Mouse (Mus musculus) hindbrain, embryonic 13.5 days (tissue): Measurements from ENCODE around the gene Ankrd33b. TPM values are rescaled to one million over a fixed set of nuclear protein-coding genes. Genes with fewer than 3 reads are reported as not detected.

Source experiments
- ATAC-seq: fragments of 200-750 bp; cut with Nextera tagmentation; 2 replicates; pipeline ENCODE4 v1.8.0; 2017; ENCODE audit warnings: moderate TSS enrichment; ENCODE audit not compliant: low FRiP score
- H3K27ac ChIP-seq: fragments of 300-500 bp; sonication (generic); 2 replicates; pipeline ENCODE4 v1.5.1; 2015; ENCODE audit warnings: inconsistent platforms, mild to moderate bottlenecking, moderate library complexity
- H3K27me3 ChIP-seq: fragments of 300-500 bp; sonication (generic); 2 replicates; pipeline ENCODE4 v1.6.1; 2015; ENCODE audit warnings: mild to moderate bottlenecking, inconsistent platforms
- H3K36me3 ChIP-seq: fragments of 300-500 bp; sonication (generic); 2 replicates; pipeline ENCODE4 v1.6.1; 2015; ENCODE audit warnings: mild to moderate bottlenecking, inconsistent platforms
- H3K4me1 ChIP-seq: fragments of 300-500 bp; sonication (generic); replicated peaks from 2 replicates; pipeline ENCODE4 v1.6.1; 2015; ENCODE audit warnings: inconsistent platforms
- H3K4me2 ChIP-seq: fragments of 300-500 bp; sonication (generic); 2 replicates; pipeline ENCODE4 v1.6.1; 2015; ENCODE audit warnings: inconsistent platforms, mild to moderate bottlenecking, moderate library complexity
- H3K4me3 ChIP-seq: fragments of 300-500 bp; sonication (generic); 2 replicates; pipeline ENCODE4 v1.5.1; 2015; ENCODE audit warnings: mild to moderate bottlenecking, inconsistent platforms
- H3K9ac ChIP-seq: fragments of 300-500 bp; sonication (generic); 2 replicates; pipeline ENCODE4 v1.6.1; 2015; ENCODE audit warnings: mild to moderate bottlenecking, inconsistent platforms
- H3K9me3 ChIP-seq: fragments of 300-500 bp; sonication (generic); 2 replicates; pipeline ENCODE4 v1.6.1; 2016; ENCODE audit warnings: inconsistent platforms
- WGBS: fragments of 180-500 bp; shearing (Covaris S2); methylation state at CpG from one replicate; pipeline ENCODE4 v1.1.7; 2015; 5-methylcytosine and 5-hydroxymethylcytosine counted together
- polyA plus RNA-seq: library from polyadenylated mRNA; unstranded; fragments of >200 nt; fragmentation: Nextera tagmentation; extraction: Ambion mirVana; gene quantifications from 2 replicates; pipeline ENCODE4 v1.2.1, GENCODE M21; 2015

Gene Ankrd33b
- polyA plus RNA-seq, 1 experiment from 2014 or later: 1.5 TPM

- no peak for ATAC-seq
- Histone ChIP-seq H3K4me3 (no peak overlapping the region), H3K27me3 (no peaks in the 10 kb centered on the region), H3K27ac (no peak overlapping the region), H3K9ac (no peak overlapping the region), H3K9me3 (no peaks in the 10 kb centered on the region), H3K36me3 (no peaks in the 10 kb centered on the region), H3K4me2 (no peak overlapping the region), H3K4me1 (peaks cover 14% of the 10 kb centered on the region)
- 74% methylated on average over 16 of the region's 16 CpGs for WGBS
These were observed 114.8 kb downstream of the Ankrd33b start for GRCm38 (mm10) chr15:31252590-31253311.

GRCm38 (mm10) chr15:31251189-31251588 lies 116.3 kb downstream of the Ankrd33b start:
- no peaks in the 10 kb centered on the region for H3K9me3 ChIP-seq
- no peak overlapping the region for H3K4me2 ChIP-seq
- peaks cover 22% of the 10 kb centered on the region for H3K4me1 ChIP-seq
- no peak overlapping the region for H3K4me3 ChIP-seq
- peak; percentile 7; the same call in 1 of the 2 replicates for ATAC-seq
- no peaks in the 10 kb centered on the region for H3K36me3 ChIP-seq
- WGBS: 91% methylated on average over 6 of the region's 6 CpGs
- no peak overlapping the region; the same call in 1 of the 2 replicates for H3K27ac ChIP-seq
- H3K9ac ChIP-seq: no peak overlapping the region
- H3K27me3 ChIP-seq: no peaks in the 10 kb centered on the region

GRCm38 (mm10) chr15:31250676-31251075 lies 116.8 kb downstream of the Ankrd33b start:
- H3K27me3 ChIP-seq: no peaks in the 10 kb centered on the region
- WGBS: 53% methylated on average over 3 of the region's 3 CpGs
- H3K4me3 ChIP-seq: no peak overlapping the region
- H3K36me3 ChIP-seq: no peaks in the 10 kb centered on the region
- ATAC-seq: peak; percentile 56; the same call in 1 of the 2 replicates
- no peak overlapping the region; the same call in none of the 2 replicates for H3K27ac ChIP-seq
- peaks cover 22% of the 10 kb centered on the region for H3K4me1 ChIP-seq
- H3K4me2 ChIP-seq: no peak overlapping the region
- H3K9ac ChIP-seq: no peak overlapping the region
- H3K9me3 ChIP-seq: no peaks in the 10 kb centered on the region

- no peak overlapping the region for H3K4me3 ChIP-seq
- peaks cover 22% of the 10 kb centered on the region for H3K4me1 ChIP-seq
- H3K9me3 ChIP-seq: no peaks in the 10 kb centered on the region
- WGBS: 80% methylated on average over 2 of the region's 2 CpGs
- no peak overlapping the region for H3K27ac ChIP-seq
- H3K9ac ChIP-seq: no peak overlapping the region
- no peak for ATAC-seq
- H3K27me3 ChIP-seq: no peaks in the 10 kb centered on the region
- no peak overlapping the region for H3K4me2 ChIP-seq
- H3K36me3 ChIP-seq: no peaks in the 10 kb centered on the region
These were observed 117.5 kb downstream of the Ankrd33b start for GRCm38 (mm10) chr15:31250027-31250426.

- no peak overlapping the region for H3K4me3 ChIP-seq
- no peak overlapping the region for H3K9ac ChIP-seq
- no peaks in the 10 kb centered on the region for H3K27me3 ChIP-seq
These were observed 118.6 kb downstream of the Ankrd33b start for GRCm38 (mm10) chr15:31248882-31249281.

GRCm38 (mm10) chr15:31247035-31247434 lies 120.5 kb downstream of the Ankrd33b start:
- Histone ChIP-seq H3K27ac (no peak overlapping the region), H3K9ac (no peak overlapping the region), H3K27me3 (no peaks in the 10 kb centered on the region), H3K4me3 (no peak overlapping the region), H3K4me2 (no peak overlapping the region), H3K36me3 (peaks cover 2% of the 10 kb centered on the region), H3K9me3 (0 out of 2 replicates have a peak, but pooled peaks cover 2% of the 10 kb centered on the region), H3K4me1 (peaks cover 19% of the 10 kb centered on the region)
- 45% methylated on average over 9 of the region's 9 CpGs for WGBS
- 0 out of 2 replicates have a peak, but pooled peaks have one; percentile 14 for ATAC-seq

More at GRCm38 (mm10) chr15:31248882-31249281, 118.6 kb downstream of the Ankrd33b start:
- 76% methylated on average over 7 of the region's 7 CpGs for WGBS
- Histone ChIP-seq H3K9me3 (no peaks in the 10 kb centered on the region), H3K4me2 (no peak overlapping the region), H3K4me1 (peaks cover 20% of the 10 kb centered on the region), H3K27ac (no peak overlapping the region), H3K36me3 (no peaks in the 10 kb centered on the region)
- no peak for ATAC-seq

GRCm38 (mm10) chr15:31245934-31246333 lies 121.6 kb downstream of the Ankrd33b start:
- WGBS: 84% methylated on average over 9 of the region's 9 CpGs
- Histone ChIP-seq H3K9me3 (peaks cover 6% of the 10 kb centered on the region), H3K9ac (no peak overlapping the region), H3K4me1 (peaks cover 19% of the 10 kb centered on the region), H3K4me2 (no peak overlapping the region), H3K4me3 (no peak overlapping the region), H3K27me3 (no peaks in the 10 kb centered on the region), H3K27ac (no peak overlapping the region), H3K36me3 (peaks cover 7% of the 10 kb centered on the region)
- no peak for ATAC-seq

GRCm38 (mm10) chr15:31244696-31245445 lies 122.7 kb downstream of the Ankrd33b start:
- Histone ChIP-seq H3K4me3 (no peak overlapping the region), H3K9me3 (peaks cover 6% of the 10 kb centered on the region)
- ATAC-seq: no peak

GRCm38 (mm10) chr15:31243260-31243659 lies 124.3 kb downstream of the Ankrd33b start:
- WGBS: 78% methylated on average over 10 of the region's 10 CpGs
- no peak overlapping the region for H3K4me3 ChIP-seq
- no peak overlapping the region for H3K4me2 ChIP-seq
- H3K27ac ChIP-seq: no peak overlapping the region
- H3K4me1 ChIP-seq: peaks cover 13% of the 10 kb centered on the region
- H3K9ac ChIP-seq: no peak overlapping the region
- peaks cover 6% of the 10 kb centered on the region for H3K9me3 ChIP-seq
- peaks cover 7% of the 10 kb centered on the region for H3K36me3 ChIP-seq
- H3K27me3 ChIP-seq: no peaks in the 10 kb centered on the region
- ATAC-seq: no peak

More at GRCm38 (mm10) chr15:31244696-31245445, 122.7 kb downstream of the Ankrd33b start:
- peaks cover 13% of the 10 kb centered on the region for H3K4me1 ChIP-seq
- no peak overlapping the region for H3K27ac ChIP-seq
- no peak overlapping the region for H3K9ac ChIP-seq
- 93% methylated on average over 17 of the region's 17 CpGs for WGBS
- no peaks in the 10 kb centered on the region for H3K27me3 ChIP-seq
- H3K4me2 ChIP-seq: no peak overlapping the region
- H3K36me3 ChIP-seq: peaks cover 7% of the 10 kb centered on the region

Other genes starting within 250 kb of the Ankrd33b start
- gene Dap, start 143.4 kb downstream of the Ankrd33b start, polyA plus RNA-seq: 35.1 and 35.2 TPM in 2 replicates
- gene Ropn1l, start 86.0 kb upstream of the Ankrd33b start, polyA plus RNA-seq: 1.4 and 2.5 TPM in 2 replicates
- 68.2 and 69.6 TPM in 2 replicates for gene March6, start 163.3 kb upstream of the Ankrd33b start, polyA plus RNA-seq
- 5.9 and 6.1 TPM in 2 replicates for gene Cmbl, start 197.7 kb upstream of the Ankrd33b start, polyA plus RNA-seq
- 509 and 525 TPM in 2 replicates for gene Cct5, start 234.1 kb upstream of the Ankrd33b start, polyA plus RNA-seq
- 11.2 and 11.5 TPM in 2 replicates for gene Fam173b, start 234.1 kb upstream of the Ankrd33b start, polyA plus RNA-seq